15 mouse cellular contexts compared by ENCODE assay signal in the genomic region with DNA sequence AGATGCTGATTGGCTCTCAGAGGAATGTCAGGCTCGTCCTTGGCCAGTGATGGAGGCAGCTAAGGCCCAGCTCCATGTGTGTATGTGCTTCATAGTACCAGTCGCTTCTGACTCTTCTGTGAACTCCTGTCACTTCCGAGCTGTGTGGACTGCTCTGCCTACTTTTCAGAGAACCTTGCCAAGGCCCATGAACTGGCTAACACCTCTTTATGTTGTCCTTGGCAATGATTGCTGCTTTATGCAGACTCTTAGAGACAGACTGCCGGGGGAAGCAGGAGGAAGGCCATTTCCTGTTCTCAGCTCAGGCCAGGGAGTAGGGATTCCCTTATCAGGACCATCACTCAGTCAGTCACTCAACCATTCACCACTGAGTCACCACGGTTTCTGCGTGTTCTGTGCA. TPM values are rescaled to one million over a fixed set of nuclear protein-coding genes. Genes with fewer than 3 reads are reported as not detected.
DNase-seq lines count a peak whose midpoint lies in the region; ATAC-seq and TF ChIP-seq lines count a peak whose summit lies in the region.
"Had no signal": no experiment of that assay in that cellular context is flagged by ENCODE, and none has a peak within 500 bp of the region (broad histone marks: within the 10 kb centered on the region; RNA-seq: fewer than 3 reads in every experiment).

No protein-coding gene starts in this region.

- DNase-seq in heart, postnatal 36 days, result no peak
- DNase-seq in lung, embryonic 14.5 days, result peak; percentile 52
- no peak for DNase-seq in lung, postnatal 10 days
- peak; percentile 51 for DNase-seq in adrenal gland, postnatal 14 days
- DNase-seq in B cell, adult 2 months, result no peak
- DNase-seq in gastrocnemius, postnatal 36 days, result no peak
- DNase-seq: cerebellum, adult 2 months; embryo, embryonic 11 days; kidney, postnatal 10 days; lung, postnatal 14 days had no signal

- peaks cover 0 to 5% of the 10 kb centered on the region in 2 experiments; a peak in 1 of 4 replicates for H3K4me1 ChIP-seq in heart, embryonic 14.5 days (ENCODE audit: control insufficient read depth in 2 of 2, insufficient read depth in 2 of 2, low read length in 2 of 2)
- no peaks in the 10 kb centered on the region for H3K4me1 ChIP-seq in lung, embryonic 14.5 days (ENCODE audit: insufficient read depth)
- no peaks in the 10 kb centered on the region for H3K4me1 ChIP-seq in intestine, embryonic 16.5 days (ENCODE audit: control insufficient read depth, insufficient read depth, low read length)
- H3K4me1 ChIP-seq: limb, embryonic 10.5 days had no signal

- 25% methylated on average over 6 of the region's 6 CpGs for WGBS in heart, embryonic 14.5 days
- WGBS in lung, embryonic 14.5 days, result 41% methylated on average over 6 of the region's 6 CpGs
- WGBS in intestine, embryonic 16.5 days, result 67% methylated on average over 6 of the region's 6 CpGs

- no peak overlapping the region for H3K4me3 ChIP-seq in heart, embryonic 14.5 days (ENCODE audit: control insufficient read depth in 1 of 2, insufficient read depth in 1 of 2, low read depth in 1 of 2, low read length in 2 of 2)
- H3K4me3 ChIP-seq in lung, embryonic 14.5 days (ENCODE audit: low read depth, low read length), result no peak overlapping the region
- H3K4me3 ChIP-seq in intestine, embryonic 16.5 days (ENCODE audit: low read length), result no peak overlapping the region
- H3K4me3 ChIP-seq: hindbrain, embryonic 10.5 days; limb, embryonic 10.5 days; midbrain, embryonic 13.5 days had no signal

- no peak overlapping the region for H3K27ac ChIP-seq in heart, embryonic 14.5 days (replicated peaks in 1 of 2; ENCODE audit: control insufficient read depth in 1 of 2, insufficient read depth in 1 of 2, low read depth in 2 of 2, low read length in 2 of 2)
- H3K27ac ChIP-seq in lung, embryonic 14.5 days (ENCODE audit: low read depth), result no peak overlapping the region
- H3K27ac ChIP-seq in intestine, embryonic 16.5 days (ENCODE audit: low read length), result no peak overlapping the region
- H3K27ac ChIP-seq: hindbrain, embryonic 10.5 days; limb, embryonic 10.5 days; midbrain, embryonic 13.5 days had no signal

- no peaks in the 10 kb centered on the region for H3K27me3 ChIP-seq in heart, embryonic 14.5 days (ENCODE audit: control insufficient read depth, insufficient read depth, low read length)
- no peaks in the 10 kb centered on the region for H3K27me3 ChIP-seq in lung, embryonic 14.5 days (ENCODE audit: insufficient read depth, low read length)
- no peaks in the 10 kb centered on the region for H3K27me3 ChIP-seq in intestine, embryonic 16.5 days (replicated peaks; ENCODE audit: control insufficient read depth, insufficient read depth, low read length)
- H3K27me3 ChIP-seq: midbrain, embryonic 13.5 days had no signal

- H3K9ac ChIP-seq in heart, embryonic 14.5 days (ENCODE audit: low read length), result no peak overlapping the region
- H3K9ac ChIP-seq in lung, embryonic 14.5 days, result no peak overlapping the region
- no peak overlapping the region for H3K9ac ChIP-seq in intestine, embryonic 16.5 days (ENCODE audit: low read depth, low read length)
- H3K9ac ChIP-seq: midbrain, embryonic 13.5 days had no signal

- no peaks in the 10 kb centered on the region for H3K36me3 ChIP-seq in heart, embryonic 14.5 days (ENCODE audit: control insufficient read depth, insufficient read depth, low read length)
- H3K36me3 ChIP-seq in lung, embryonic 14.5 days (ENCODE audit: insufficient read depth), result 0 out of 2 replicates have a peak, but pooled peaks cover 6% of the 10 kb centered on the region
- no peaks in the 10 kb centered on the region for H3K36me3 ChIP-seq in intestine, embryonic 16.5 days (ENCODE audit: control insufficient read depth, insufficient read depth, low read length)

- intact Hi-C loops in heart, postnatal 36 days (cut with DNase I), result no loop called here
- intact Hi-C loops in gastrocnemius, postnatal 36 days (cut with DNase I), result no loop called here

- no peak for TF ChIP-seq CTCF in lung, embryonic 14.5 days (IDR thresholded peaks at IDR 0.05; ENCODE audit: low read depth)

- H3K4me2 ChIP-seq in heart, embryonic 14.5 days (ENCODE audit: low read length), result no peak overlapping the region
- H3K4me2 ChIP-seq in lung, embryonic 14.5 days, result no peak overlapping the region
- no peak overlapping the region for H3K4me2 ChIP-seq in intestine, embryonic 16.5 days (ENCODE audit: low read depth, low read length)
- H3K4me2 ChIP-seq: midbrain, embryonic 13.5 days had no signal

- H3K9me3 ChIP-seq in heart, embryonic 14.5 days (ENCODE audit: control insufficient read depth, low read length), result no peaks in the 10 kb centered on the region
- H3K9me3 ChIP-seq in lung, embryonic 14.5 days (ENCODE audit: low read depth, low read length), result no peaks in the 10 kb centered on the region
- no peaks in the 10 kb centered on the region for H3K9me3 ChIP-seq in intestine, embryonic 16.5 days (ENCODE audit: control insufficient read depth, low read length)
- H3K9me3 ChIP-seq: hindbrain, embryonic 10.5 days; limb, embryonic 10.5 days; midbrain, embryonic 13.5 days had no signal

- ATAC-seq in heart, embryonic 14.5 days (ENCODE audit: insufficient number of reproducible peaks, insufficient read depth, low FRiP score, low read depth), result peak; percentile 83
- ATAC-seq in lung, embryonic 14.5 days (ENCODE audit: insufficient read depth), result peak; percentile 80
- peak; percentile 39; the same call in 1 of the 2 replicates for ATAC-seq in intestine, embryonic 16.5 days
- ATAC-seq: midbrain, embryonic 13.5 days had no signal

RNA-seq across cellular contexts. Expression of gene Bend5, which starts 10.4 kb away (rescaled TPM):
- polyA plus RNA-seq in heart, embryonic 14.5 days (2014; fragmentation: Nextera tagmentation; extraction: Ambion mirVana), result 19.9 and 20.3 TPM in 2 replicates
- 1 to 10 TPM; 8.0 to 8.2 TPM for total RNA-seq in heart, postnatal 36 days (2021)
- 21.8 and 22.3 TPM in 2 replicates for polyA plus RNA-seq in lung, embryonic 14.5 days (2014; fragmentation: Nextera tagmentation; extraction: Ambion mirVana)
- total RNA-seq in adrenal gland, postnatal 14 days (2021), result 11.0 and 14.6 TPM in 2 replicates
- 25.3 and 29.5 TPM in 2 replicates for polyA plus RNA-seq in intestine, embryonic 16.5 days (2015; fragmentation: Nextera tagmentation; extraction: Ambion mirVana)
- total RNA-seq in gastrocnemius, postnatal 36 days (2021), result under 1 TPM; 0.22 to 0.92 TPM

Comparison
In these comparisons a context has a peak if more than half of its experiments do, and no peak if none do; other contexts are left out.
1. DNase-seq: peak in lung, embryonic 14.5 days (single experiment) and adrenal gland, postnatal 14 days (single experiment); none in heart, postnatal 36 days (0 of 2), lung, postnatal 10 days (single experiment), B cell, adult 2 months (0 of 2) and gastrocnemius, postnatal 36 days (0 of 2).
2. Peak in every context shown above with its lines, with median percentiles within 50 percentile points of each other: ATAC-seq.